Mouse (Mus musculus) heart, adult 9 months (tissue): ENCODE measurements around the gene Phf10.
"Not testable (repeated sequence)": the region's sequence is repeated elsewhere in the genome, so short reads cannot be mapped to it uniquely, and the experiment has no call there.

Experiments
- DNase-seq, 2 experiments: peaks; one replicate each; pipeline ENCODE4 v3.0.0; 2022; ENCODE audit warnings: low spot score in 2 of 2

Gene Phf10

DNA sequence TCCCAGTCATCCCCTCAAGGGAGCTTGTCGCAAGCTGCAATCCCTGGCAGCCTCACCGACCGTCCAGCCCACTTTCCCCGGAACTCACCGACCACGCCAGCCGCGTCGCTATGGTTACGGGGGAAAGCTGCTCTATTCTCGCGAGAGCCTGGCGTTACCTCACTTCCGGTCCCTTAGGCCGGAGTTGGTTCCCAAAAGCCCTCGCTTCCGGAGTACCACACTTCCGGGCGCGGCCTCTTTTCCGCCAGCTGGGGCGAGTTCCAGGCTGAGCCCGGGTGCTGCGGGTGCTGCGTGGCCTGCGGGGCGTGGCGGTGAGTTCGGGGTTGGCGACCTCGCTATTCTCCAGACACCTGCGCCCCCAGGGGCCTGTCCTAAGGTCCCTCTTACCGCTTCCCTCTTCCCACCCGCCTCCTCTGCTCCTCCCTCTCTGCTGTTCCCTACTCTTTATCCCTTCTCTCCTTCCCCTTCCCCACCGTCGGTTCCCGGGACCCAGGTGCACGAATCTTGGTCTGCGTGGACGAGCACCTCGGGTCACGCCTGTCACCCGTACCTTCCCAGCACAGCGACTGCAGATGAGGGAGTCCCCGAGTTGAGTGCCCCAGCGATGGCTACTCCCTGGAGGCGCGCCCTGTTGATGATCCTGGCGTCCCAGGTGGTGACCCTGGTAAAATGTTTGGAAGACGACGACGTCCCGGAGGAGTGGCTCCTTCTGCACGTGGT lies 17.9 kb downstream of the Phf10 start, which contains the start of the genes Wdr27 and 1600012H06Rik:
Gene Wdr27 (minus strand): TSS at position 150 of the 720 bp plus-strand sequence.
Gene 1600012H06Rik (plus strand): TSS at position 176 of the 720 bp plus-strand sequence.
- peak; percentile 98 to 99 for DNase-seq

DNA sequence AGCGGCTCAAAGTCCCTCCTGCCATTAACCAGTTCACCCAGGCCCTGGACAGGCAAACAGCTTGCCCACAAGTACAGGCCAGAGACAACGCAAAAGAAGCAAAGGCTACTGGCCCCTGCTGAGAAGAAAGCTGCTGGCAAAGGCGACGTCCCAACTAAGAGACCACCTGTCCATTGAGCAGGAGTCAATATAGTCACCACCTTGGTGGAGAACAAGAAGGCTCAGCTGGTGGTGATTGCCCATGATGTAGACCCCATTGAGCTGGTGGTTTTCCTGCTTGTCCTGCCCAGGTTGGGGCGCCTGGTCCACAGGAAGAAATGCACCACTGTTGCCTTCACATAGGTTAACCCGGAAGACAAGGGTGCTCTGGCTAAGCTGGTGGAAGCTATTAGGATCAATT lies 18.9 kb downstream of the Phf10 start:
- DNase-seq, result peak; percentile 6 to 15

DNA sequence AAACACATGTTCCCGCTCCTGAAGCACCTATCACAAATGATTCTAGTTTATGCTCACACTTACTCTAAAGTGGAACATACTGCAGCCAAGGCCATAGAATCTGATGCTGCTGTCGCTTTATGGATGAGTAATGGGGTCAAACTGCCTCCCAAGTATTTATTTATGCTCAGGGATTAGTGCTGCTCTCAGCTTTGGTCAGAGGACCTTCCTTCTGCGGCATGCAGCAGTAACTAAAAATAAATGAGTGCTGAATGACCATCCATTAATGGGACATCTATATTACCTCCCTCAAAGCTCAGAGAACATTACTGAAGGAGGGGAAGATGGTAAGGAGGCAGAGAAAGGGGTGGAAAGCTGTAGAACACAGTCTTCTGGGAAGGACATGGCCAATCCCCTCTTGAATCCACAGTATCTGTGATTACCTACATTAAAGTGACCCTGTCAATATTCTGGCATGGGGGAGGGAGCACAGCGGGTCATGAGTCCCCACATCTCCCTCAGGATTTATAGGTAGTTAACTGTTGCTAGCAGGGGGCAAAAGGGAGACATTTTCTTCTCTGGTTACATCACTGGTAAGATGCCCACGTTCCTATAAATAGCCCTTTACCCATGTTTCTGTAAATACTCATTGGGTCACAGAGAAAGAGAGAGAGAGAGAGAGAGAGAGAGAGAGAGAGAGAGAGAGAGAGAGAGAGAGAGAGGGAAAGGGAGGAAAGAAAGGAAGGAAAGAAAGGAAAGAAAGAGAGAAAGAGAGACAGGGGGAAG lies 25.1 kb downstream of the Phf10 start:
- no peak for DNase-seq

DNA sequence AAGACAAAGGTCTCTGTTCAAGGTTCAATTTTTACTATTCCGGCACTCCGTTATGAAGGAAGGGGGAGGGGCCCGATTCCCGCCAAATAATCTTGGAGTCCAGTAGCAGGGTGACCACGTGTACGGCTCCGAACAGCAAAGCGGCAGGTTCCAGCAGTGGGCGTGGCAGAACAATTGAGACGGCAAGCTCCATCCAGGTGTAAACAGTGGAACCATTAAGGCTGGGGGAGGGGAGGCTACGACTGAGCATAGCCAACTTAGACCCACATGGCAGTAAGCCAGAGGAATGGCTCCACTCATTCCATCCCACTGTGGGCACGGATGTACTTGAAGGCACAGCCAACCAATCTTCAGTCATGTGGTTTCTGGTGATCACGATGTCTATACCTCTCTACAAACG lies 25.8 kb downstream of the Phf10 start:
- DNase-seq, result not testable (repeated sequence)

DNA sequence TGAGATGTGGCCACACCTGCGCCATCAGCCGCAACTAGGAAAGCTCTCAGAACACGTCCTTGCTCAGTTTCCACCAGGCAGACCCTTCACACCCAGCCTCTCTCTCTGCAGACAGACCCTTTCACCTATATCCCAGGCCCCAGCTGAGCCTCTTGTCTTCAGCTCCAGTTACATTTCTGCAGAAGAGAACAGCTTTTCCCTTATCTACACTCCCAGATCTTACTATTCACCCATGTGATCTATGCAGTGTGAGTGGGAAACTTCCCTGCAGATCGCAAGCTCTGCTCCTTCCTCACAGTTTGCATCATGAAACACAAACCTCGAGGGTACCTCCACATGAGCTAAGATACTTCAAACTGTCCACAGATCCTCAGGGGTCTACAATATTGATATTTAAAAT lies 29.6 kb downstream of the Phf10 start:
- no peak for DNase-seq

DNA sequence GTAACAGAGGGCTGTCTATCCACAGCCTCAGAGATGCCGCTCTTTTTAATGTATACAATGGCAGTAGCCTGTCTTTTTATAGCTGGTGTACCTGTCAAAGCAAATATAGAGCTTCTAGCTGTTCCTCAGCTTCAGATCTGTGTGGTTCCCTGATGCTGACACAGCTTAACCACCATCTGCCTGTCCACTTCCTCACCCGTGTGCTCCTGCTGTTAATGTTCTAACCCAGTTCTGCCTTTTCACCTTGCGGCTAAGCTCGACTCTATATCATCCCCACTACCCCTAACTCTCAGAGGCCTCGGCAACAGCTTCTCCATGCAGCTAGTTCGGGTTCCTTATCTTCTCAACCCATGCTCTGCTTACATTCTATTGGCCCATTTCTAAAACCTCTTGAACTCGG lies 30.4 kb downstream of the Phf10 start:
- DNase-seq, result no peak

DNA sequence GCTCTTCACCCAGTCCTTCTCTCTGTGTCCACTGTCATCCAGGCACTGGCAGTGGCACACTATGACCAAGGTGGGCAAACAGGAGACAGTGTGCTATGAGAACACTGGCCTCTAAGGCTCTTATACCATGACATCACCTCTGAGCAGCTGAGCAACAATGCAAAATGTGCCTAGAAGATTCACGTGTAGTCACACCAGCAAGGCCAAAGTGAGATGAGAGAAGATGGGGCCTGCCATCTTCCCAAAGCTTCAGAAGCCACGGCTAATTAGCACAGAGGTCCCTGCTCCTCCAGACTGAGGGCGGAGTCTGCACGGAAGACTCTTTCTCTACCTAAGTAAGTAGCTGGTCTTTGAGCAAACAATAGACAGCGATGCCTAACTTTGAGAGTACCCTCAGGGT lies 32.4 kb downstream of the Phf10 start:
- DNase-seq, result no peak

DNA sequence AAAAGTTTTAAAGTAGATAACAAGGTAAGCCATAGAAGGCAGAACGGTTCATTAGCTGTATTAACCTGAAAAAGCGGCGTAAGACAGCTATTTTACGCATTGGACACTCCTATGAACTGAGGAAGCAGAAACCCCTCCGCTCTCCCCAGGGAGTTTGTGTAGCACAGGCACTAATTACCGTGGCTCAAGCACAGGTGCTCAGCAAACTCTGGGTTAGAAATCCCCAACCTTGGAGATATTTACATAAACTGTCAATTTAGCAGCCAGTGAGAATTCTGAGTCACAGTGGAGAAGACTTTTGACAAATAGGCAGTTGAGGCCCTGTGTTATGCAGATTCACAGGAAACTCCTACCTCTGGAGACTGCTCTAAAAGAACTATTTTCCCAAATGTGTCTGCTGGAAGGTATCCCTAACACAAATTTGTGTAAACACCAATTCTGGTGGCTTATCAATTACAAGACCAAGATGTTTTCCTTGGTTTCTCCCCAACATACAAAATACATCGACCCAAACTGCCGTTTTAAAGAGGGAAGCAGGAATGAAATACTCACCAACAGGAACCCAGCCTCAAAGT lies 33.3 kb downstream of the Phf10 start:
- no peak for DNase-seq

DNA sequence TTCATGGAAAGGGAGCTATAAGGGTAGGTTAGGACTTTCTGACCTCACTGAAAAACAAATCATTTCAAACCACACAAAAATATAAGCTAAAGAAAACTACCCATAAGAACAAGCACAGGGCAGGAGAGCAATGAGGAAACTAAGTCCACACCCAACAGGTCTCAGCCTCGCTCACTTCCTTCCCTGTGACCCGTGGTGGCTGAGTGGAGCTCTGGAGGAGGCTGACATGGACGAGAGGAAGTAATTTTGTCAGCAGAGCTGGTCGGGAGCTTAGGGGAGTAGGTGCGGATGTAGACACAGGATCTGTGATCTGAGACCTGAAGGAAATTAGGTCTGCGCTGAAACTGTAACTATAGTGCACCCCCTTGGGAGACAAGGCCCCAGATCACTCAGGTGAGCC lies 39.5 kb downstream of the Phf10 start:
- DNase-seq, result no peak

DNA sequence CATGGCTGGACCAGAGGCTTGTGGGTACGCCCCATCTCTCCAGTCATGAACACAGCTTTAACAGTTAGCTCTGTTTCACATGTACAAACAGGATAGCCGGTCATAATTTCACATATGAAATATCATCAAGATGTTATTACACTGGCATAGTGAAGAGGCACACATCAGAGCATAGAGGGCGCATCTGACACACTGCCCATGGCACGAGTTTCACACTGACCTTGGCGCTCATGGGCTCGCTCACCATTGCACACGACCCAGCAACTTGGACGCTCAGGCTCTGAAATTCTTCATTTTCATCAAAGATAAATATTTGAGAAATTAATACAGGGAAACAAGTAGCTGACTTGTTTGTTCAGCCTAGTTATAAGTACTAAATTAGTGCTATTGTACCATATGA lies 43.2 kb downstream of the Phf10 start:
- DNase-seq, result no peak

DNA sequence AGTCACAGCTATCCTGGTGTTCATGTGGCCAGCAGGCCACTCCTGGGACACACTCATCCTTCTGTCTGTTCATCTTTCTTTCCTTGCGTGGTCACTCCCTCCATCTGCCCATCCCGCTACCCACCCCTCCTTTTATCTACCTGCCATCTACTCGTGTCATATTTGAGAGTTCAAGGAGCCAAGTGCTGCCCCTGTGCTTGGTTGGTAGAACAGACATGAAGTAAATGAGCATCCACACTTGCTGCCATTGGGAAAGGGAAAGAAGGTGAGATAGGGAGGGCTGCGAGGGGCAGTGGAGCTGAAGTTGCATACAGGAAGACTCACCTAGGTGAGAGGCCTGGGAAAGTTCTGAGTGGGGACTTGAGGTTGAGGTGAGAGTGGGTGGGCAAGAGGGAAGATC lies 46.7 kb downstream of the Phf10 start:
- DNase-seq, result no peak

DNA sequence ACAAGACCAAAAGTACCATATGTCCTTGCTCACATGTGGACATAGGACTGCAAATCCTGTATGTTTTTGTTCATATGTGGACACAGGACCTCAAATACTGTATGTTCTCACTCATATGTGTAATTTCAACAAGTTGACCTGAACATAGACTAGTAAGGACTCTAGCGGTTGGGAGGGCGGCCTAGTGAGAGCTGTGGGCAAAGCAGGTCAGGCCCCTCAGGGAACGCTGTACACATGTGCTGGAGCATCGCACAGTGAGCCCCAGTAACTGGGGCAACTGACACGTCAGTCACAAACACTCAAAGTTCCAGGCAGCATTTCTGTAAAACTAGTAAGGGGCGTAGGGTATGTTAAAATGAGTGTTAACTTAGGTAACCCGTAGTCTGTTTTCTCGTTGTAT lies 48.1 kb downstream of the Phf10 start:
- no peak for DNase-seq

DNA sequence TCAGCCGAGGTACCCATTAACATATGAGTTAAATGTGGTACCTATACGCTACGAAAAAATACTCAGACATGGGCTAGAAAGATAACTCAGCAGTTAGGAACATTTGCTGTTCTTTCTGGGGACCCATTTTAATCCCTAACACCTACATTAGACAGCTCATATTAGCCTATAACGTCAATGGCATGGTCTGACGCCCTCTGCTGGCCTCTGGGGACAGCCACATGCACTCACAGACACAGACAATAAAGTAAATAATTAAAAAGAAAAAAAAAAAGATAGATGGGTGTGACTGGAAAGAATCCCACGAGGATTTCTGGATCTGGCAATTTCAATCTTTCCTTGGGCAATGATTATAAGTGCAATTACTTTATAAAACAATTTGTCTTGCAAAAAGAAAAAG lies 48.7 kb downstream of the Phf10 start:
- no peak for DNase-seq

DNA sequence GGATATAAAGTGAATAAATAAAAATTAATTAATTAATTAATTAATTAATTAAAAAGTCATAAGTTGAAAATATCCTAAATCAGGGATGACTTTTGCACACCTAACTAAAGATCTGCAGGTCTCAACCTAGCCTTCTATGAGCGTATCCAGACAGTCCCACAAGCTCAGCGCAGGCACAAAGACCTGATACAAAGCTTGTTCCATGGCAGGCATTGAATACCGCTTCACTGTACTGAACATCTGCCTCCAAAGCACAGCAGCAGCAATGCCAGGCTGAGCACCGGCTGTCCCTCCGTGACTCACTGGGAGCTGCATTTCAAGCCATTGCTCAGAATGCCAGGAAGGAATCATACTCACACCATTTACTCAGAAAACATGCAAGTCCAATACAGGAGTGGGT lies 50.3 kb downstream of the Phf10 start:
- DNase-seq, result no peak

DNA sequence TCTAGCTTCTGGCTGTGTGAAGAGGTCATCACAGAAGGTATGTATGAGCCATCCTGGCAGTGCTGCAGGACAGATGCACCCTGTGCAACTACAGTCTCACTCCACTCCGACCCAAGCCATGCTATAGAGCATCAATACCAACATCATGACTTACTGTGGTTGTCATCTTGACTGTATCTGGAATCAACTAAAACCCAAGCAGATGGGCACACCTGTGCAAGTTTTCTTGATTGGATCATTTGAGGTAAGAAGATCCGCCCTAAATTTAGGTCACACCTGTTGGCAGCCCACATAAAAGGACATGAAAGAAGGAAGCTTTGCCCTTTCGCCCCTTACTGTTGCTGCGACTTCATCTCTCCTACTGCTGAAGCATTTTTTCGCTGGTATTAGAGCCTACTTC lies 51.7 kb downstream of the Phf10 start:
- DNase-seq, result no peak

DNA sequence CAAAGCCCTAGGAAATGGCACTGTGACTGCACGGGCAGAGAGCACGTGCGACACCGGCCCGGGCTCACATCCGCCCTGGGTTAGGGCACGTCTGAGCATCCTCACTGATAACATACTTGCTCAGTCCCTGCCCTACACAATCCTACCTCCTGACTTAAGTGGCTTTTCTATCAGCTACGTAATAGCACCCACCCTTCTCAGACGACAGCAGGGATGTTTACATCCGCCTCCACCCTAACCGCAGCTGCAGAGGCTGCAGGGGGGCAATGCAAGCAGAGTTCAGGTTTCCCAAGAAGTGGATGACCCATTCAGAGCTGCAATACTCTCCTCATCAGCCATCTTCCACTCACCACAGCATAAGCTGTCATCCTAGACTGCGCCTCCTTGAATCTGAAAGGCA lies 53.9 kb downstream of the Phf10 start:
- DNase-seq, result no peak

DNA sequence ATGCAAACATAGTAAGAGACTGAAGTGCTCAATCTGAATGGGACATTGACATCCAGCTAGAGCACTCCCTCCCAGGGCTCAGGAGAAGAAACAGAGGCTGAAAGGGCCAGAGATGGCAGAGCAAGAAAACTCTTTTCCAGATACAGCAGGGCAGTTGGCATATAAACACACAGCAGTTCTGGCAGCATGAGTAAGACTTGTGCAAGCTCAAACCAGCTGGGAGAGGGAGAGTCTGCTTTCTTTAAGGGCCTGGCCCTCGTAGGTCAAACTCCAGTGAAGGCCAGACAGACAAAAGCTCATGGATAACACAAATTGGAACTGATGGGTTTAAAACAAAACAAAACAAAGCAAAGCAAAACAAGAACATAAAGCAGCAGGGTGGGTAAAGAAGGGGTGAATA lies 54.5 kb downstream of the Phf10 start:
- DNase-seq, result peak in 1 of 2 experiments; percentile 11

DNA sequence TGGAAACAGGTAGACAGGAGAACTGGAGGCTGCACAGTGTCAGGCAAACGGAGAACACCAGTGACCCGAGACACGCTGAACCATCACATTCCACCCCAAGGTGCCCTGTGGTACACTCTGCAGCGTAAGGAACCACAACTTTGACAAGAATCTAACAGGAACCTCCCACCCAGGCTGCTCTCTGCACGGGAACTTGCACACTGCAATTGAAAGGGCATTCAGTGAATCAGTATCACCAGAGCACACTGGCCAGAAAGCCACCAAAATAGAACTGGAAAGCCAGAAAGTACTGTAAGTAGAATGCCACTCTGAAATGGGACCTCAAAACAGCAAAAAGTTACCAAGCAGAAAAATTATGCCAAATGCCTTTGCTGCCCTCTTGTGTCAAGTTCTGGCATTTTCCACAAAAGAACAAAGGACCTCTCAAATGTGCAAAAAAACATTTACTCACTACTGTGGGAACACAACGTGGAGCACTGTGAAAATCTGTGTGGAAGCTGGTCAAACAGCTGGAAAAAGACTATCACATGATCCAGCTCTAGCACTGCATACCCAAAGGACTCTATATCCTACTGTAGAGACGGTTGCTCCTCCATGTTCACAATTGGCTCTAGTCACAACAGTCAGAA lies 56.3 kb downstream of the Phf10 start:
- peak; percentile 6 to 61 for DNase-seq

DNA sequence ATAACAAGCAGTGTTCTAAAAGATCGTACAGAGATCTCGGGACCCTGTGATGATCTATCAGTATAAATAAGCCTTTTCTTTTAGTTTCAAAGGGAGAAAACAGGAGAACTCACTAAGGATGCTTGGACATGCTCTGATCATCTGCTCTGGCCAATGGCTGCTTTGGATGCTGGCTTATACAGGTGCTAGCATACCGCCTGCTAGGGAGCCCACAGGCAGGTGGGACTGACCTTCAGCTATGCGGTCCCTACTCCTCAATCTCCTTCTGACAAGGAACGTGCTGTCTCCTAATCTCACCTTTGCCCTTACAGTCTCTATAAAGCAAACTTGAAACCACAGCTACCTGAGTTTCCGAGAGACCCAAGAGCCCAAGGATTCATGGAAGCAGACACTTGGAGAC lies 56.9 kb downstream of the Phf10 start:
- DNase-seq, result no peak

DNA sequence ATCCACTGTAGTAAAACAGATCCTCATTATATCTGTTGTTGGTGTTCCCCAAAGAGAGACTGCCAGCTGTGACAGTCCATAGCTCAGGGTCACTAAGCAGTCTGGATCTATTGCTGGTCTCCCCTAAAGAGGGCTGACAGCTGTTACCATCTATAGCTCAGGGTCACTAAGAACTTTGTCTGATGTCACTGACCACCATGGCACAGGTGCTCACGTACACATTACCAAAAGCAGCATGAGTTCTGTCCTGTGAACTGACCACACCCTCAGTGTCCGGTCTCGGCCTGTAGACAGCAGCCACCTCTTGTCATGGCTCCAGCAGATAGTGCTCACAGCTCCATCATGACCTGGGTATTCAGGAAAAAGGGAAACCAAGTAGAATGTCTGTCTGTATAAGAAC lies 57.9 kb downstream of the Phf10 start:
- DNase-seq, result no peak

DNA sequence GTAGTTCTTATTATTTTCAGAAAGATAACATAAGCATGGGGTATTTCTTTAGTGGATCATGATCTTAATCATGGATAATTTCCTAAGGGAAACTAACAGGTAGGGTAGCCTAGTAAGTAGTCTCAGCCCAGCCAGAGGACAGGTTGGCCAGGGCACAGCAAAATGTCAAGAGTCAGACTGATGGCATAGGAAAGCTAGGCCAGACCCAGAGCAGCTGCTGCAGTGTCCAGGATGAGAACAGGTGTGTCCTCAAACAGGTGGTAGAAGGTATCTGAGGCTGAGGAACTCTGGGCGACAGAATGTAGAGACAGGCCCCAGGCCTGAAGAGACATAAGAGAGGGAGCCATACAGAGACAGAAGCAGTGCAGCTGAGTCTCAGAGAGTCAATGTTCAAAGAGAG lies 62.1 kb downstream of the Phf10 start:
- no peak for DNase-seq

DNA sequence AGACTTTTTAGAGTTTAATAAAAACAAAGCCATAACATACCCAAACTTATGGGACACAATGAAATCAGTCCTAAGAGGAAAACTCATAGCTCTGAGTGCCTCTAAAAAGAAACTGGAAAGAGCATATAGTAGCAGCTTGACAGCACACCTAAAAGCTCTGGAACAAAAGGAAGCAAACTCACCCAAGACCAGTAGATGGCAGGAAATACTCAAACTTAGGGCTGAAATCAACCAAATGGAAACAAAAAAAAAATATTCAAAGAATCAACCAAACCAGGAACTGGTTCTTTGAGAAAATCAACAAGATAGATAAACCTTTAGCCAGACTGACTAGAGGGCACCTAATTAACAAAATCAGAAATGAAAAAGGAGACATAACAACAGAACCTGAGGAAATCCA lies 66.0 kb downstream of the Phf10 start:
- DNase-seq, result not testable (repeated sequence)
